Mouse (Mus musculus) limb, embryonic 15.5 days (tissue): ENCODE measurements around the gene Krt18. TPM values are rescaled to one million over a fixed set of nuclear protein-coding genes. Genes with fewer than 3 reads are reported as not detected.
A peak's percentile ranks its signal among the peaks of the same experiment; 100 is the strongest.
"Not testable (repeated sequence)": the region's sequence is repeated elsewhere in the genome, so short reads cannot be mapped to it uniquely, and the experiment has no call there.

ENCODE experiments used
- ATAC-seq: fragments of 200-750 bp; cut with Nextera tagmentation; 2 replicates; pipeline ENCODE4 v1.8.0; 2017; ENCODE audit warnings: low read depth, moderate TSS enrichment; ENCODE audit not compliant: insufficient number of reproducible peaks, low FRiP score, low TSS enrichment
- H3K27ac ChIP-seq: fragments of 300-500 bp; sonication (generic); 2 replicates; pipeline ENCODE4 v1.5.1; 2015; ENCODE audit warnings: moderate library complexity, mild to moderate bottlenecking, inconsistent platforms
- H3K27me3 ChIP-seq: fragments of 300-500 bp; sonication (generic); 2 replicates; pipeline ENCODE4 v1.6.1; 2015; ENCODE audit warnings: inconsistent platforms
- H3K36me3 ChIP-seq: fragments of 300-500 bp; sonication (generic); 2 replicates; pipeline ENCODE4 v1.6.1; 2015; ENCODE audit warnings: inconsistent platforms
- H3K4me1 ChIP-seq: fragments of 300-500 bp; sonication (generic); 2 replicates; pipeline ENCODE4 v1.6.1; 2015; ENCODE audit warnings: inconsistent platforms
- H3K4me2 ChIP-seq: fragments of 300-500 bp; sonication (generic); 2 replicates; pipeline ENCODE4 v1.6.1; 2015; ENCODE audit warnings: mild to moderate bottlenecking, inconsistent platforms
- H3K4me3 ChIP-seq: fragments of 300-500 bp; sonication (generic); 2 replicates; pipeline ENCODE4 v1.5.1; 2015; ENCODE audit warnings: mild to moderate bottlenecking, inconsistent platforms
- H3K9ac ChIP-seq: fragments of 300-500 bp; sonication (generic); 2 replicates; pipeline ENCODE4 v1.6.1; 2015; ENCODE audit warnings: inconsistent platforms
- H3K9me3 ChIP-seq: fragments of 300-500 bp; sonication (generic); 2 replicates; pipeline ENCODE4 v1.6.1; 2016; ENCODE audit warnings: inconsistent platforms
- WGBS: fragments of 180-500 bp; shearing (Covaris S2); methylation state at CpG from one replicate; pipeline ENCODE4 v1.1.7; 2015; 5-methylcytosine and 5-hydroxymethylcytosine counted together
- polyA plus RNA-seq: library from polyadenylated mRNA; unstranded; fragments of >200 nt; fragmentation: Nextera tagmentation; extraction: Ambion mirVana; gene quantifications from 2 replicates; pipeline ENCODE4 v1.2.1, GENCODE M21; 2015

Gene Krt18
- 39.0 and 44.4 TPM in 2 replicates for polyA plus RNA-seq

GRCm38 (mm10) chr15:102028040-102028439 is at the start of gene Krt18:
Gene Krt18, plus strand, starts transcription at chr15:102028180.
- Histone ChIP-seq H3K9me3 (no peaks in the 10 kb centered on the region), H3K9ac (no peak within 1 kb of the TSS), H3K4me2 (peak within 1 kb of the TSS; percentile 53), H3K27ac (no peak within 1 kb of the TSS), H3K4me1 (peaks cover 33% of the 10 kb centered on the region), H3K36me3 (no peaks in the 10 kb centered on the region), H3K27me3 (peaks cover 33% of the 10 kb centered on the region), H3K4me3 (peak within 1 kb of the TSS; percentile 35)
- no peak for ATAC-seq
- WGBS: 2% methylated on average over 28 of the region's 28 CpGs

DNA sequence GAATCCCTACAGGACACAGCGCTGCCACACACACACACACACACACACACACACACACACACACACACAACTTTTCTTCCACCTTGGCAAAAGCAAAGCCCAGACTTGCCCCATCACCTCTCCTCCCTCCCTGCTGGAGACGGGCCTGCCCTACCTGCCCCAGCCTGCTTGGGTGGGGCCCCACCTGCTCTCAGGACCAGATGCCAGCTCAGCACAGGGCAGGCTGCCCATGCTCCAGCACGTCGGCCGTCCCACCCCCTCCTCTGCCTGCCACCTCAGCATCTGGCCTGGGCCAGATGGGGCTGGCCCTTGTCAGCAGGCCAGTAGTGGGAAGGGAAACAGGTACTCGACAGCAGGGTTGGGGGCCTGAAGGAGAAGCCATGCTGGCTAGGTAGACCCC is 47.1 kb upstream of the Krt18 start:
- H3K9ac ChIP-seq: no peak overlapping the region
- H3K27ac ChIP-seq: peak overlapping the region; percentile 30
- WGBS: 25% methylated on average over 6 of the region's 6 CpGs
- ATAC-seq: no peak
- H3K4me1 ChIP-seq: peaks cover 44% of the 10 kb centered on the region
- no peaks in the 10 kb centered on the region; the same call in 1 of the 2 replicates for H3K27me3 ChIP-seq
- no peaks in the 10 kb centered on the region for H3K36me3 ChIP-seq
- no peaks in the 10 kb centered on the region for H3K9me3 ChIP-seq
- no peak overlapping the region for H3K4me3 ChIP-seq
- no peak overlapping the region for H3K4me2 ChIP-seq

GRCm38 (mm10) chr15:101983315-101983948 is 44.5 kb upstream of the Krt18 start:
- ATAC-seq: no peak
- H3K4me1 ChIP-seq: peaks cover 19% of the 10 kb centered on the region
- no peak overlapping the region for H3K4me3 ChIP-seq
- H3K9ac ChIP-seq: no peak overlapping the region
- peak overlapping the region; percentile 81 for H3K27ac ChIP-seq
- no peaks in the 10 kb centered on the region for H3K9me3 ChIP-seq
- H3K4me2 ChIP-seq: peak overlapping the region; percentile 55
- H3K36me3 ChIP-seq: no peaks in the 10 kb centered on the region
- H3K27me3 ChIP-seq: no peaks in the 10 kb centered on the region; the same call in 1 of the 2 replicates
- 77% methylated on average over 13 of the region's 13 CpGs for WGBS

DNA sequence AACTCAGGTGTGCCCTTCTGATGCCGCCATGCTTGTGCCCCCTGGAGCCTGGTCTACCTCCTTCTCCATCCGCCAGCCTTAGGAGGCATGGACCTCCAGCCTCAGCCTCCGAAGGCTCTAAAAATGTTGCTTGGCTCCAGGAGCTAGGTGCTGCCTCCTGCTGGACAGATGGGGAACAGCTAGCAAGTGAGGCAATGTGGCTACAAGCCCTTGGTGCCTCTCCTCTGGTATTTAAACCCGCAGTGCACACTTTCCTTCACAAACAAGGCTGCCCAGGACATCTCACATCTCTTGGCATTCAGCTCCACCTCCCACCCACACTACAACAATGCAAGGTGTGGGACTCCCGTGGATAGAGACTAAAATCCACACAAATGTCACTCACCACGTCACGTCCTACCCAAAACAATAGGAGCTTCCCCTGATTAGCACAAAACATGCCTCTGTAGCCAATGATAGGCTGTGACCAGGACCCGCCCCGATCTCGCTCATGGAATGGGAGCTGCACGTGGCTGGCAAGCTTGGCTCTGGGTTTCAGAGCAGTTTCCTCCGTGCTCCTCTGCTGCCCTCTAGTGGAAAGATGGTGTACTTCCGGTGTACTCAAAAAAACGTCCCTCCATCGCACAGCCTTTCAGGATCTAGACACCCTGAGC is 43.9 kb upstream of the Krt18 start:
- Histone ChIP-seq H3K4me2 (peak overlapping the region; percentile 55), H3K27ac (peak overlapping the region; percentile 81), H3K4me3 (peak overlapping the region; percentile 31), H3K36me3 (no peaks in the 10 kb centered on the region), H3K9me3 (no peaks in the 10 kb centered on the region), H3K27me3 (no peaks in the 10 kb centered on the region; the same call in 1 of the 2 replicates), H3K4me1 (peaks cover 20% of the 10 kb centered on the region), H3K9ac (no peak overlapping the region)
- WGBS: 2% methylated on average over 15 of the region's 15 CpGs
- peak; percentile 83 for ATAC-seq

- H3K9me3 ChIP-seq: no peaks in the 10 kb centered on the region
Observed at GRCm38 (mm10) chr15:101984746-101985145, 43.2 kb upstream of the Krt18 start.

GRCm38 (mm10) chr15:101988119-101988518 is 39.9 kb upstream of the Krt18 start:
- Histone ChIP-seq H3K27me3 (no peaks in the 10 kb centered on the region; the same call in 1 of the 2 replicates), H3K4me2 (no peak overlapping the region), H3K4me1 (peaks cover 12% of the 10 kb centered on the region), H3K4me3 (no peak overlapping the region), H3K36me3 (no peaks in the 10 kb centered on the region), H3K9ac (no peak overlapping the region), H3K9me3 (no peaks in the 10 kb centered on the region), H3K27ac (no peak overlapping the region)
- WGBS: under 1% methylated on average over 10 of the region's 10 CpGs
- no peak for ATAC-seq

More at GRCm38 (mm10) chr15:101984746-101985145, 43.2 kb upstream of the Krt18 start:
- peak overlapping the region; percentile 43; the same call in 1 of the 2 replicates for H3K27ac ChIP-seq
- H3K4me2 ChIP-seq: peak overlapping the region; percentile 55; the same call in 1 of the 2 replicates
- ATAC-seq: no peak
- H3K4me3 ChIP-seq: no peak overlapping the region
- H3K36me3 ChIP-seq: no peaks in the 10 kb centered on the region
- H3K9ac ChIP-seq: no peak overlapping the region
- H3K4me1 ChIP-seq: peaks cover 20% of the 10 kb centered on the region
- WGBS: 11% methylated on average over 6 of the region's 6 CpGs
- H3K27me3 ChIP-seq: no peaks in the 10 kb centered on the region; the same call in 1 of the 2 replicates

DNA sequence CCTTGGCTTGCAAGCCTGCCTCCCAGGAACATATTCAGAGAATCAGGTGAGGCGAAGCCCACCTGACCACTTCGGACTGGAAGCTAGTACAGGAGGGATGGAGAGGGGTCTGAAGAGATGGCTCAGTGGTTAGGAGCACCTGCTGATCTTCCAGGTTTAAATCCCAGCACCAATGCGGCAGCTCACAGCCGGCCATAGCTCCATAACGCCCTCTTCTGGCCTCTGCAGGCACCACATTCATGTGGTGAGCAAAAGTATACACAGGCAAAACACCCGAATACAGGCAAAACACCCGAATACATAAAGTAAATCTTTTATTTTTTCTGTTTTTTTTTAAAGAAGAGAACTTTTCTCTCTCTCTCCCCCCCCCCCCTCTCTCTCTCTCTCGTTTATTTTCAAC is 39.3 kb upstream of the Krt18 start:
- Histone ChIP-seq H3K4me1 (peaks cover 7% of the 10 kb centered on the region), H3K27me3 (no peaks in the 10 kb centered on the region; the same call in 1 of the 2 replicates), H3K9me3 (no peaks in the 10 kb centered on the region), H3K36me3 (no peaks in the 10 kb centered on the region), H3K4me3 (no peak overlapping the region), H3K4me2 (no peak overlapping the region), H3K9ac (no peak overlapping the region), H3K27ac (no peak overlapping the region)
- 69% methylated on average over 8 of the region's 8 CpGs for WGBS
- no peak for ATAC-seq

DNA sequence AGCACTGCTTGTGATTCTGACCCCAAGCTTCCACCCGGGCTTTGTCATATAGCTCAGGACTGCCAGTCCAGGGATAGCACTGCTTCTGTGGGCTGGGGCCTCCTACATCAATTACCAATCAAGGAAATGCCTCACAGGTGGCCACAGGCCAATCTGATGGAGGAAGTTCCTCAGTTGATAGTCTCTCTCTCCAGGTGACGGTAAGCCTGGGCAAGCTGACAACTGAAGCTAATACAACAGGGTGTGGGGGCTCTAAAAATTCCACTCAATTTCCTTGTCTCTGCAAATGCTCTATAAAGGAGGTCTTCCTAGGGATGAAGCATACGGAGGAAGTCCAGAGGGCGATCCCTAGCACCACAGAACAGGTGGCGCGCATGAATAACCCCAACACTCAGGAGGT is 37.0 kb upstream of the Krt18 start:
- no peak overlapping the region for H3K9ac ChIP-seq
- no peaks in the 10 kb centered on the region for H3K36me3 ChIP-seq
- no peaks in the 10 kb centered on the region; the same call in 1 of the 2 replicates for H3K27me3 ChIP-seq
- no peak overlapping the region for H3K4me3 ChIP-seq
- H3K27ac ChIP-seq: no peak overlapping the region
- no peaks in the 10 kb centered on the region for H3K9me3 ChIP-seq
- H3K4me2 ChIP-seq: no peak overlapping the region
- H3K4me1 ChIP-seq: peaks cover 5% of the 10 kb centered on the region; the same call in 1 of the 2 replicates
- WGBS: 86% methylated on average over 6 of the region's 6 CpGs
- no peak for ATAC-seq

GRCm38 (mm10) chr15:101994365-101994764 is 33.6 kb upstream of the Krt18 start:
- no peak overlapping the region for H3K9ac ChIP-seq
- no peaks in the 10 kb centered on the region; the same call in 1 of the 2 replicates for H3K27me3 ChIP-seq
- H3K4me2 ChIP-seq: no peak overlapping the region
- no peak overlapping the region for H3K27ac ChIP-seq
- no peaks in the 10 kb centered on the region for H3K36me3 ChIP-seq
- H3K4me1 ChIP-seq: 0 out of 2 replicates have a peak, but pooled peaks cover 4% of the 10 kb centered on the region
- no peak for ATAC-seq
- H3K4me3 ChIP-seq: no peak overlapping the region
- 83% methylated on average over 6 of the region's 6 CpGs for WGBS
- no peaks in the 10 kb centered on the region for H3K9me3 ChIP-seq

DNA sequence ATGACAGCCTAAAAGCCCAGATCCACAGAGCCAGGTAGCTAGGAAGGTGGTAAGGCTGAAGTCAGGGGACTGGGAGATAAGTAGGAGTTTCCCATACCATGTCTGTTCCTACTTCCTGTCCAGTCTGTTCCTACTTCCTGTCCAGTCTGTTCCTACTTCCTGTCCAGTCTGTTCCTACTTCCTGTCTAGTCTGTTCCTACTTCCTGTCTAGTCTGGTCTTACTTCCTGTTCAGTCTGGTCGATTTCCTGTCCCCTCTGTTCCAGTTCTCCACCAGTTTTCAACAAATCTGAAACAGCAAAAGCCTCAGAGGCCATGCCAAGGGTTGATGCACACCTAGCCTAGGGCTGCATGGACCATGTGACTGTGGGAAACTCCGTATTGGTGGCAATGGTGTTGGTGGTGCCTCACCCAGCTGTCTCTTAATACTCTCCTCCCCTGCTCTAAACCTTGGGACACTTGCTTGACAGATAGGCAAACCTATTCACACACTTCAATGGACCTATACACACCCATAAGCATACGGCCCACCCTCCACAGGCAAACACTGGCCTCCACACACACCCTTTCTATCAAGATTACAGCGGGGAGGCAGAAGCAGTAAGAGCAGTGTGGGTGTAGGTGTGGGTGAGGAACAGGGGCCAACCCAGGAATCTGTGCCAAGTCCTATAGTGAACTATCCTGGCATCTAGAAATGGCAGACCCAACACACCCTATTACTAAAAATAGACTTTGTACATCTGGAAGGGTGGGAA is 32.3 kb upstream of the Krt18 start:
- ATAC-seq: no peak
- no peak overlapping the region for H3K27ac ChIP-seq

GRCm38 (mm10) chr15:101996450-101997078 is 31.4 kb upstream of the Krt18 start:
- H3K4me1 ChIP-seq, H3K9ac ChIP-seq, H3K36me3 ChIP-seq, H3K27ac ChIP-seq, H3K4me2 ChIP-seq, H3K9me3 ChIP-seq, H3K27me3 ChIP-seq, H3K4me3 ChIP-seq, ATAC-seq: not testable (repeated sequence)
- WGBS: 76% methylated on average over 11 of the region's 11 CpGs

More for the DNA sequence above, 32.3 kb upstream of the Krt18 start:
- Histone ChIP-seq H3K4me1 (peaks cover 4% of the 10 kb centered on the region; the same call in 1 of the 2 replicates), H3K9me3 (no peaks in the 10 kb centered on the region), H3K27me3 (no peaks in the 10 kb centered on the region; the same call in 1 of the 2 replicates), H3K4me2 (no peak overlapping the region), H3K4me3 (no peak overlapping the region), H3K36me3 (no peaks in the 10 kb centered on the region), H3K9ac (no peak overlapping the region)
- 82% methylated on average over 4 of the region's 4 CpGs for WGBS
